Mouse (Mus musculus) midbrain, embryonic 11.5 days (tissue): ENCODE measurements around the gene Fbxl16. TPM values are rescaled to one million over a fixed set of nuclear protein-coding genes. Genes with fewer than 3 reads are reported as not detected.

Source experiments
- ATAC-seq: fragments of 200-750 bp; cut with Nextera tagmentation; 2 replicates; pipeline ENCODE4 v1.8.0; 2017; ENCODE audit warnings: moderate TSS enrichment, moderate library complexity; ENCODE audit not compliant: low FRiP score
- DNase-seq: peaks from one replicate; pipeline ENCODE4 v3.0.0; 2015; ENCODE audit warnings: low spot score; ENCODE audit errors: missing footprints
- H3K27ac ChIP-seq: fragments of 300-500 bp; sonication (generic); 2 replicates; pipeline ENCODE4 v1.5.1; 2014; ENCODE audit warnings: low read depth, low read length
- H3K27me3 ChIP-seq: fragments of 300-500 bp; sonication (generic); 2 replicates; pipeline ENCODE4 v1.6.1; 2014; ENCODE audit warnings: mild to moderate bottlenecking, low read length, moderate library complexity, mixed read lengths; ENCODE audit not compliant: control insufficient read depth, insufficient read depth
- H3K36me3 ChIP-seq: fragments of 300-500 bp; sonication (generic); 2 replicates; pipeline ENCODE4 v1.6.1; 2014; ENCODE audit warnings: mild to moderate bottlenecking, low read length, moderate library complexity, mixed read lengths; ENCODE audit not compliant: control insufficient read depth, insufficient read depth
- H3K4me1 ChIP-seq: fragments of 300-500 bp; sonication (generic); 2 replicates; pipeline ENCODE4 v1.6.1; 2014; ENCODE audit warnings: low read length; ENCODE audit not compliant: control insufficient read depth, insufficient read depth
- H3K4me2 ChIP-seq: fragments of 300-500 bp; sonication (generic); 2 replicates; pipeline ENCODE4 v1.6.1; 2014; ENCODE audit warnings: mild to moderate bottlenecking, moderate library complexity
- H3K4me3 ChIP-seq: fragments of 300-500 bp; sonication (generic); 2 replicates; pipeline ENCODE4 v1.5.1; 2014; ENCODE audit warnings: low read depth, low read length
- H3K9ac ChIP-seq: fragments of 300-500 bp; sonication (generic); 2 replicates; pipeline ENCODE4 v1.6.1; 2014; ENCODE audit warnings: low read length
- H3K9me3 ChIP-seq: fragments of 300-500 bp; sonication (generic); 2 replicates; pipeline ENCODE4 v1.6.1; 2016; ENCODE audit warnings: low read length; ENCODE audit not compliant: control insufficient read depth
- WGBS: fragments of 180-500 bp; shearing (Covaris S2); extraction: QIAGEN DNeasy Blood & Tissue Kit; methylation state at CpG from one replicate; pipeline ENCODE4 v1.1.7; 2014; 5-methylcytosine and 5-hydroxymethylcytosine counted together
- microRNA-seq: library from miRNA; unstranded; fragments of <30 nt; microRNA quantifications from one replicate; pipeline ENCODE4, GENCODE M21; 2017
- polyA plus RNA-seq: library from polyadenylated mRNA; unstranded; fragments of >200 nt; fragmentation: Nextera tagmentation; extraction: Ambion mirVana; gene quantifications from 2 replicates; pipeline ENCODE4 v1.2.1, GENCODE M21; 2014

Fbxl16 gene
- polyA plus RNA-seq, 1 experiment from 2014 or later = 11.2 TPM

DNA sequence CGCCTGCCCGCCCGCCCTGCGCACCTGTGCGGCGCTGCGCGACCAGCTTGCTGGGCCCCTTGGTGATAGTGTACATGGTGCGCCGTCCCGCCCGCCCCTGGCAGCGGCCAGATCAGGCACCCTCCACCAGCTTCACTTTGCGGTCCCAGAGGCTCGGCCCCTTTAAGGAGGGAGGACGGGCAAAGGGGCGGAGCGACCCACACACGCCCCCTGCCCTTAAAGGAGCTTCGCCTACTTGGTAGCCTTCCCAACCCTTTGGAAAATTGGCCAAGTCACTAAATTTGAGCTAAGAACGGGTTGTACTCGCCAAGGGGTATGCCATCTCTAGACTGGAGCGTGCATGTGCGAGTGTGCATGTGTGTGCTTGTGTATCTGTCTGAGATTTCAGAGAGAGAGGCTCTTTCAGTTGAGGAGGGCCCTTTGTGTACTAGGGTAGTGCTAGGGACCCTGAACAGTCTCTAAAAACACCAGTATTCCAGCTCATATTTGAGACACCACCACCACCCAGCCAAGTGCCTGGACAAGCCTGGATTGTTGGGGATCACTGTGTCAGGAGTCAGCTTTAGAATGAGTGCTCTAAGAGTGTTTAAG, 59.8 kb downstream of the Fbxl16 start, which contains the start of gene Mcrip2:
TSS of gene Mcrip2 (minus strand) at position 164 of the 591 bp plus-strand sequence.
- H3K9me3 ChIP-seq = no peaks in the 10 kb centered on the region
- H3K27ac ChIP-seq = no peak within 1 kb of the TSS
- no peaks in the 10 kb centered on the region for H3K27me3 ChIP-seq
- peak within 1 kb of the TSS; percentile 64 for H3K9ac ChIP-seq
- H3K4me1 ChIP-seq = peaks cover 9% of the 10 kb centered on the region
- peak within 1 kb of the TSS; percentile 81 for H3K4me3 ChIP-seq
- no peaks in the 10 kb centered on the region for H3K36me3 ChIP-seq
- peak; percentile 95 for DNase-seq
- ATAC-seq = peak; percentile 84
- under 1% methylated on average over 24 of the region's 24 CpGs for WGBS
- peak within 1 kb of the TSS; percentile 98 for H3K4me2 ChIP-seq

DNA sequence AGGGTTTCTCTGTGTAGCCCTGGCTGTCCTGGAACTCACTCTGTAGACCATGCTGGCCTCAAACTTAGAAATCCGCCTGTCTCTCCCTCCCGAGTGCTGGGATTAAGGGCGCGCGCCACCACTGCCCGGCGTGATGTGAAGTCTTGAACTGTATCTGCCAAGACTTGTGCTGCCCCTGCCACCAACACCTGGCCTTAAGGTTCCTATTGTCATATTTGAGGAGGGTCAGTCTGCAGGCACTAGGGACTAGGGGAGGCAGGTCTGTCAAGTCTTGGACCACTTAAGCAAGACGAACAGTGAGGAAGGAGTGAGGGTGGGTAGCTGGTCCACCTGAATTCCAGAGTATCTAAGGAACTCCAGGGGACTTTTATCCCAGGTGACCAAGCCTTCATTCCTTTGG, 60.6 kb downstream of the Fbxl16 start:
- Histone ChIP-seq H3K27me3 (no peaks in the 10 kb centered on the region), H3K36me3 (no peaks in the 10 kb centered on the region), H3K9me3 (no peaks in the 10 kb centered on the region), H3K4me1 (peaks cover 14% of the 10 kb centered on the region), H3K4me3 (no peak overlapping the region), H3K4me2 (no peak overlapping the region), H3K9ac (no peak overlapping the region), H3K27ac (no peak overlapping the region)
- ATAC-seq = no peak
- 77% methylated on average over 8 of the region's 8 CpGs for WGBS
- DNase-seq = peak; percentile 78

GRCm38 (mm10) chr17:25869954-25870353, 61.1 kb downstream of the Fbxl16 start:
- no peaks in the 10 kb centered on the region for H3K36me3 ChIP-seq
- H3K9ac ChIP-seq = no peak overlapping the region
- WGBS = 83% methylated on average over 2 of the region's 2 CpGs
- H3K9me3 ChIP-seq = no peaks in the 10 kb centered on the region
- no peak overlapping the region for H3K4me3 ChIP-seq
- H3K4me1 ChIP-seq = peaks cover 14% of the 10 kb centered on the region
- H3K27ac ChIP-seq = no peak overlapping the region
- H3K27me3 ChIP-seq = no peaks in the 10 kb centered on the region
- DNase-seq (no peak), ATAC-seq (no peak)
- H3K4me2 ChIP-seq = no peak overlapping the region

Small RNA genes within 50 kb of the gene (microRNA-seq; reads per million reads assigned to microRNA genes)
- gene Mir3082 (0.57 reads per million), gene Mir6966 (not detected)

Other genes with a start within 250 kb of the Fbxl16 start
- 2.0 and 2.1 TPM in 2 replicates for gene Sox8, start 238.4 kb upstream of the Fbxl16 start, polyA plus RNA-seq
- gene Lmf1, start 230.0 kb upstream of the Fbxl16 start, polyA plus RNA-seq = 19.2 and 20.6 TPM in 2 replicates
- 0.77 and 1.3 TPM in 2 replicates for gene Gng13, start 91.9 kb upstream of the Fbxl16 start, polyA plus RNA-seq
- gene Chtf18, start 81.7 kb upstream of the Fbxl16 start, polyA plus RNA-seq = 15.0 and 17.3 TPM in 2 replicates
- gene Rpusd1, start 81.4 kb upstream of the Fbxl16 start, polyA plus RNA-seq = 16.0 and 19.8 TPM in 2 replicates
- not detected in 2 replicates for gene Mslnl, start 73.0 kb upstream of the Fbxl16 start, polyA plus RNA-seq
- gene Msln, start 54.7 kb upstream of the Fbxl16 start, polyA plus RNA-seq = not detected in 2 replicates
- 22.2 and 23.4 TPM in 2 replicates for gene Narfl, start 35.3 kb upstream of the Fbxl16 start, polyA plus RNA-seq
- 76.4 and 77.1 TPM in 2 replicates for gene Haghl, start 23.4 kb upstream of the Fbxl16 start, polyA plus RNA-seq
- 0.11 and 0.34 TPM in 2 replicates for gene Ccdc78, start 22.5 kb upstream of the Fbxl16 start, polyA plus RNA-seq
- 69.1 and 71.4 TPM in 2 replicates for gene Fam173a, start 16.2 kb upstream of the Fbxl16 start, polyA plus RNA-seq
- gene AC134908.4, start 13.4 kb upstream of the Fbxl16 start, polyA plus RNA-seq = not detected in 2 replicates
- 21.3 and 32.1 TPM in 2 replicates for gene Metrn, start 11.9 kb upstream of the Fbxl16 start, polyA plus RNA-seq
- gene Wdr24, start 14.5 kb downstream of the Fbxl16 start, polyA plus RNA-seq = 23.7 and 27.4 TPM in 2 replicates
- gene Jmjd8, start 19.8 kb downstream of the Fbxl16 start, polyA plus RNA-seq = 50.3 and 54.1 TPM in 2 replicates
- gene Stub1, start 24.3 kb downstream of the Fbxl16 start, polyA plus RNA-seq = 280 and 296 TPM in 2 replicates
- gene Rhbdl1, start 28.2 kb downstream of the Fbxl16 start, polyA plus RNA-seq = 2.3 and 3.2 TPM in 2 replicates
- 0.63 and 1.2 TPM in 2 replicates for gene Gm20683, start 32.7 kb downstream of the Fbxl16 start, polyA plus RNA-seq
- 7.0 and 8.7 TPM in 2 replicates for gene Rhot2, start 35.8 kb downstream of the Fbxl16 start, polyA plus RNA-seq
- 15.7 and 17.8 TPM in 2 replicates for gene Wdr90, start 52.4 kb downstream of the Fbxl16 start, polyA plus RNA-seq
- 6.1 and 7.0 TPM in 2 replicates for gene Mcrip2, start 59.7 kb downstream of the Fbxl16 start, polyA plus RNA-seq
- gene Mettl26, start 66.0 kb downstream of the Fbxl16 start, polyA plus RNA-seq = 57.1 and 60.1 TPM in 2 replicates
- 0.91 and 1.1 TPM in 2 replicates for gene Wfikkn1, start 71.8 kb downstream of the Fbxl16 start, polyA plus RNA-seq
- gene Rab40c, start 110.6 kb downstream of the Fbxl16 start, polyA plus RNA-seq = 15.0 and 15.9 TPM in 2 replicates
- gene Pigq, start 135.9 kb downstream of the Fbxl16 start, polyA plus RNA-seq = 47.2 and 50.9 TPM in 2 replicates
- gene Nhlrc4, start 135.9 kb downstream of the Fbxl16 start, polyA plus RNA-seq = 0.37 TPM in 1 of 2 replicates, not detected in the other
- not detected in 2 replicates for gene A930017K11Rik, start 143.5 kb downstream of the Fbxl16 start, polyA plus RNA-seq
- 19.0 and 21.5 TPM in 2 replicates for gene Capn15, start 176.7 kb downstream of the Fbxl16 start, polyA plus RNA-seq